Mouse (Mus musculus) stomach, embryonic 14.5 days (tissue): ENCODE measurements around the gene Pkp3. TPM values are rescaled to one million over a fixed set of nuclear protein-coding genes. Genes with fewer than 3 reads are reported as not detected.
A peak's percentile ranks its signal among the peaks of the same experiment; 100 is the strongest.

Experiments used
- ATAC-seq: fragments of 200-750 bp; cut with Nextera tagmentation; 2 replicates; pipeline ENCODE4 v1.8.0; 2017; ENCODE audit warnings: low read depth, moderate TSS enrichment; ENCODE audit not compliant: insufficient number of reproducible peaks, insufficient read depth, low FRiP score
- H3K27ac ChIP-seq: fragments of 300-500 bp; sonication (generic); 2 replicates; pipeline ENCODE4 v1.5.1; 2014; ENCODE audit warnings: mild to moderate bottlenecking, low read length, moderate library complexity, mixed read lengths
- H3K27me3 ChIP-seq: fragments of 300-500 bp; sonication (generic); 2 replicates; pipeline ENCODE4 v1.6.1; 2014; ENCODE audit warnings: low read length, control low read depth, mixed read lengths; ENCODE audit not compliant: control insufficient read depth, insufficient read depth
- H3K36me3 ChIP-seq: fragments of 300-500 bp; sonication (generic); 2 replicates; pipeline ENCODE4 v1.6.1; 2014; ENCODE audit warnings: mild to moderate bottlenecking, control low read depth, low read length, moderate library complexity, mixed read lengths; ENCODE audit not compliant: control insufficient read depth, insufficient read depth
- H3K4me1 ChIP-seq: fragments of 300-500 bp; sonication (generic); 2 replicates; pipeline ENCODE4 v1.6.1; 2014; ENCODE audit warnings: low read length, control low read depth, mixed read lengths; ENCODE audit not compliant: control insufficient read depth, insufficient read depth
- H3K4me2 ChIP-seq: fragments of 300-500 bp; sonication (generic); replicated peaks from 2 replicates; pipeline ENCODE4 v1.6.1; 2014; ENCODE audit warnings: low read depth, low read length, control low read depth
- H3K4me3 ChIP-seq: fragments of 300-500 bp; sonication (generic); 2 replicates; pipeline ENCODE4 v1.5.1; 2014; ENCODE audit warnings: low read depth, low read length, control low read depth
- H3K9ac ChIP-seq: fragments of 300-500 bp; sonication (generic); replicated peaks from 2 replicates; pipeline ENCODE4 v1.6.1; 2014; ENCODE audit warnings: low read depth, mild to moderate bottlenecking, control low read depth, low read length, moderate library complexity, mixed read lengths
- H3K9me3 ChIP-seq: fragments of 300-500 bp; sonication (generic); 2 replicates; pipeline ENCODE4 v1.6.1; 2016; ENCODE audit warnings: low read depth, low read length, control low read depth; ENCODE audit not compliant: control insufficient read depth
- WGBS: fragments of 180-500 bp; shearing (Covaris S2); extraction: QIAGEN DNeasy Blood & Tissue Kit; methylation state at CpG from one replicate; pipeline ENCODE4 v1.1.7; 2014; 5-methylcytosine and 5-hydroxymethylcytosine counted together
- polyA plus RNA-seq: library from polyadenylated mRNA; unstranded; fragments of >200 nt; fragmentation: Nextera tagmentation; extraction: Ambion mirVana; gene quantifications from 2 replicates; pipeline ENCODE4 v1.2.1, GENCODE M21; 2014

Gene Pkp3
- polyA plus RNA-seq, 1 experiment from 2014 or later = 20.2 TPM

DNA sequence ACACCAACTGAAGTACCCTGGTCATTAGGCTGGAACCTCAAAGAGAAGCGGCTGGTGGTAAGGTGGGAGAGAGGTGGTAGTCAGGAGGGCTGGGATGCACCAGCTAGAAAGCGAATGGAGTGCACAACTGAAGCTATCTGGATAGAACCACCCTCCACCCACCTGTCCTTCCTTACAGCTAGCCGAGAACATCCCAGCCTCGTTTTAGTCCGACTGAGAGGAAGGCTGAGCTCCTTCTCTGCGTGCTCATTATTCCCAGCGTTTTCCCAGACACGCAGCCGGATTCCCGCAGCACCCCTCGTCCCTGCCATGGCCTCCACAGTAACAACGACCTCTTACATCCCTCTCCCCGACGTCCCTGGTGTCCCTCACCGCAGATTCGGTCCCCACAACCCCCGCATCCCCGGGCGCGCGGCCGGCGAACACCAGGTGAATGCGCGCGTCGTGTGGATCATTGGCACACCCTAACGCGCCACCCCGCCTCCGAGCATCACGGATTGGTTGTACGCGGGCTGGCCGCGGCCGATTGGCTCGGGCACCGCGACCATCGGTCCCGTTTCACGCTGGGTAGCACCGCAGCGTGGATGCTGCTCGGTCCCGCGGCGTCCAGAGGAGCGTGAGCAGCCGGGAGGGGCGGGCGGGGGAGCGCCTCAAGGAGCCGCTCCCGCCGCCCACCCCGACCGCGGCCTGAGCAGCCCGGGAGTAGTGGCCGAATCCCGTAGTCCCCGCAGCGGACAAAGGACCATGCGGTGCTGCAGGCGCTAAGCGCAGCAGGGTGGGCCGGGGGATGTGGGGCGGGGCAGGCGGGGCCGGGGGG is 17.4 kb upstream of the Pkp3 start, which contains the start of gene B4galnt4:
Gene B4galnt4, plus strand, starts transcription at position 679 of the 817 bp plus-strand sequence.
- WGBS = 1% methylated on average over 68 of the region's 72 CpGs

DNA sequence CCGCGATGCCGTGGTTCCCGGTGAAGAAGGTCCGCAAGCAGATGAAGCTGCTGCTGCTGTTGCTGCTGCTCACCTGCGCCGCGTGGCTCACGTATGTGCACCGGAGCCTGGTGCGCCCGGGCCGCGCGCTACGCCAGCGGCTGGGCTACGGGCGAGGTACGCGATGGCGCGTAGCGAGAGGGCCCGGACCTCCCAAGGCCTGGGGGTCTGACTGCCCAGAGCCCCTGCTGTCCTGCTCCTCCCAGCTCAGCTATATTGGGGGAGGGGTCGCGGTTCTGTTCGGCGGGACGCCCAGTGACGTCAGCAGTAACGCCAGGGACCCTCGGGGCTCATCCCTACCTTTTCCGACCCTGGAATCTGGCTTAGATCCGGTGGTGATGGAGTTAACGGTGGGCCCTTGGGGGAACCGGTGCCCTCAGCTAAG is 16.7 kb upstream of the Pkp3 start:
- Histone ChIP-seq H3K4me3 (peak overlapping the region; percentile 73), H3K27me3 (no peaks in the 10 kb centered on the region), H3K27ac (0 out of 2 replicates have a peak overlapping the region, but pooled peaks have one; percentile 27), H3K9ac (peak overlapping the region; percentile 80), H3K4me1 (peaks cover 10% of the 10 kb centered on the region; the same call in 1 of the 2 replicates), H3K36me3 (peaks cover 15% of the 10 kb centered on the region), H3K4me2 (peak overlapping the region; percentile 98), H3K9me3 (no peaks in the 10 kb centered on the region)
- under 1% methylated on average over 37 of the region's 37 CpGs for WGBS
- ATAC-seq = peak; percentile 39; the same call in 1 of the 2 replicates

More for the DNA sequence above, 17.4 kb upstream of the Pkp3 start, which contains the start of gene B4galnt4:
- H3K9me3 ChIP-seq = no peaks in the 10 kb centered on the region
- 0 out of 2 replicates have a peak within 1 kb of the TSS, but pooled peaks have one; percentile 27 for H3K27ac ChIP-seq
- ATAC-seq = peak; percentile 92
- H3K27me3 ChIP-seq = no peaks in the 10 kb centered on the region
- peaks cover 10% of the 10 kb centered on the region; the same call in 1 of the 2 replicates for H3K4me1 ChIP-seq
- H3K4me2 ChIP-seq = peak within 1 kb of the TSS; percentile 98
- peak within 1 kb of the TSS; percentile 73 for H3K4me3 ChIP-seq
- peaks cover 13% of the 10 kb centered on the region for H3K36me3 ChIP-seq
- peak within 1 kb of the TSS; percentile 80 for H3K9ac ChIP-seq

DNA sequence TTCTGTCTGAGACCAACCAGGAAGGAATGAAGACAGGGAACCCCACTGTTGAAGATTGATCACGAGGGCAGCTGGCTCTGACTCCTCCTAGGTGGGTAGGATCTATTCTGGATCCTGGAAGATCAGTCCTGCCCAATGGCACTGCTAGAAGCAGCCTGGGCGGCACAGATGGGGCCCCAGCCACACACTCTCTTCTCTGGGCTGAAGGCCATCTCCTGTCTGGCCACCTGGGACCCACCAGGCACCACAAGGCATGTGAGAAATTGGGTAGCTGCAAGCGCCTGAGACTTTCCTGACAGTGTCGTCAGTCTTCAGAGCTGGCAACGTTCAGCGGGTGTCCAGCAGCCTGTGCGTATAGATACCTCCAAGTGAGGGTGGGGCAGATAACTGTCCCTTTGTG is 15.5 kb upstream of the Pkp3 start:
- no peak for ATAC-seq
- Histone ChIP-seq H3K36me3 (peaks cover 17% of the 10 kb centered on the region), H3K27me3 (no peaks in the 10 kb centered on the region), H3K9me3 (no peaks in the 10 kb centered on the region), H3K4me3 (no peak overlapping the region), H3K4me2 (no peak overlapping the region), H3K27ac (no peak overlapping the region), H3K9ac (no peak overlapping the region), H3K4me1 (peaks cover 10% of the 10 kb centered on the region; the same call in 1 of the 2 replicates)
- WGBS = 69% methylated on average over 7 of the region's 7 CpGs

DNA sequence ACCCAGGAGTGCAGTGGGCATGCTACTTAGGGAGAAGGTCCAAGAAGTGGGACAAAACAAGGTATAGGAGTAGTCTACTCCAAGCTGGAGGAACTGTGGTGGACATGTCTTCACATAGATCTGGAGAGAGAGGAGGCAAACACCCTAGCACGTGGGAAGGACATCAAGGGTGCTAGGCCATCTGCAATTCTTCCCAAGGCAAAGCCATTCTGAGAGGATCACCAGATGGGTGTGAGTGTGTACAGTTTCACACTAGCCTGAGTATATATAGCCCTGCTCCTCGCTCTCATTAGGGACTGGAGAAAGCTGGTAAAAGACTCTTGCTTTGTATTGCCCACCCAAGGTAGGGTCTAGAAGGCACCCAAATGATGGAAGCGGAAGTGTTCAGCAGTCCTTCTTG is 14.7 kb upstream of the Pkp3 start:
- no peak overlapping the region for H3K9ac ChIP-seq
- no peaks in the 10 kb centered on the region for H3K27me3 ChIP-seq
- no peak overlapping the region for H3K4me2 ChIP-seq
- ATAC-seq = no peak
- no peaks in the 10 kb centered on the region for H3K9me3 ChIP-seq
- no peak overlapping the region for H3K4me3 ChIP-seq
- WGBS = 90% methylated on average over 3 of the region's 3 CpGs
- peaks cover 10% of the 10 kb centered on the region; the same call in 1 of the 2 replicates for H3K4me1 ChIP-seq
- H3K27ac ChIP-seq = no peak overlapping the region
- H3K36me3 ChIP-seq = peaks cover 19% of the 10 kb centered on the region

DNA sequence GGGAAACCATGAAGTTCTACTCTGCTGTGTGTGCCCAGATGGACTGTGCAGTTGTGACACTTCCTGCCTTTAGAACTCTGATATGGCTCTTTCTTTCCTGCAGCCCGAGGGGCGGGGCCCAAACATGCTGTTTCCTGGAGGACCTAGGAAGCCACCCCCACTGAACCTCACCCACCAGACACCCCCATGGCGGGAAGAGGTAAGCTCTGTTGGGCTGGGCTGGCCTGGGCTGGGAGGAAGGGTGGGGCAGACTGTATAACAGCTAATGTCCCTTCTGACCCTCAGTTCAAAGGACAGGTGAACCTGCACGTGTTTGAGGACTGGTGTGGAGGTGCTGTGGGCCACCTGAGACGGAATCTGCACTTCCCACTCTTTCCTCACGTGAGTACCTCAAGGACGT is 13.8 kb upstream of the Pkp3 start:
- Histone ChIP-seq H3K27me3 (no peaks in the 10 kb centered on the region), H3K27ac (no peak overlapping the region), H3K9ac (no peak overlapping the region), H3K4me3 (no peak overlapping the region), H3K4me1 (peaks cover 10% of the 10 kb centered on the region; the same call in 1 of the 2 replicates), H3K9me3 (no peaks in the 10 kb centered on the region), H3K4me2 (no peak overlapping the region), H3K36me3 (peaks cover 19% of the 10 kb centered on the region)
- WGBS = 68% methylated on average over 7 of the region's 7 CpGs
- no peak for ATAC-seq

DNA sequence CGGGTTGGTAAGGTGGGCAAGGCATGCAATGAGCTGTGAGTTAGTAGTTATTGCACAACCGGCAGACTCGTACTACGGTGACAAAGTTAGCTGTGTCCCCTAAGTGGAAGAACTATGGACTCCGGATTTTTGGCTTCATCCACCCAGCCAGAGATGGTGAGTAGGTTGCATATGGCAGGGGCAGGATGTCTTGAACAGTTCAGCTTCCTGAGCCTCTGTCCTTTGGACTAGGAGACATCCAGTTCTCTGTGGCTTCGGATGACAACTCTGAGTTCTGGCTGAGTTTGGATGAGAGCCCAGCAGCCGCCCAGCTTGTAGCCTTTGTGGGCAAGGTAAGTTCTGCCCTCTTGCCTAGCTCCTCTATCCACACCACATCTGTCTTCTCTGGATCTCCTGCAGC is 13.4 kb upstream of the Pkp3 start:
- H3K36me3 ChIP-seq = peaks cover 19% of the 10 kb centered on the region
- no peak overlapping the region for H3K27ac ChIP-seq
- ATAC-seq = no peak
- H3K9me3 ChIP-seq = no peaks in the 10 kb centered on the region
- WGBS = 89% methylated on average over 7 of the region's 7 CpGs
- no peak overlapping the region for H3K9ac ChIP-seq
- H3K4me3 ChIP-seq = no peak overlapping the region
- no peak overlapping the region for H3K4me2 ChIP-seq
- H3K27me3 ChIP-seq = no peaks in the 10 kb centered on the region
- H3K4me1 ChIP-seq = peaks cover 10% of the 10 kb centered on the region; the same call in 1 of the 2 replicates

DNA sequence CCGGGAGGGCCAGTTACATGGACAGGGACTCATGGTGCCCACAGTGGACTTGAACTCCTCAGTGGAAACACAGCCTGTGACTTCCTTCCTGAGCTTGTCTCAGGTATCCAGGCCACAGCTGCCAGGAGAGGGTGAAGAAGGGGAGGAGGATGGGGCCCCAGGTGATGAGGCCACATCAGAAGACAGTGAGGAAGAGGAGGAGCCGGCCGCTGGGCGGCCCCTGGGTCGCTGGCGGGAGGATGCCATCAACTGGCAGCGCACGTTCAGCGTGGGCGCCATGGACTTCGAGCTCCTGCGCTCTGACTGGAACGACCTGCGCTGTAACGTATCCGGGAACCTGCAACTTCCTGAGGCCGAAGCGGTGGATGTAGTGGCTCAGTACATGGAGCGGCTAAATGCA is 9.7 kb upstream of the Pkp3 start:
- H3K27ac ChIP-seq = no peak overlapping the region
- no peak overlapping the region for H3K9ac ChIP-seq
- no peaks in the 10 kb centered on the region for H3K4me1 ChIP-seq
- H3K9me3 ChIP-seq = no peaks in the 10 kb centered on the region
- WGBS = 70% methylated on average over 19 of the region's 19 CpGs
- H3K4me3 ChIP-seq = no peak overlapping the region
- no peak overlapping the region for H3K4me2 ChIP-seq
- H3K27me3 ChIP-seq = peaks cover 6% of the 10 kb centered on the region; the same call in 1 of the 2 replicates
- ATAC-seq = no peak
- H3K36me3 ChIP-seq = peaks cover 19% of the 10 kb centered on the region

DNA sequence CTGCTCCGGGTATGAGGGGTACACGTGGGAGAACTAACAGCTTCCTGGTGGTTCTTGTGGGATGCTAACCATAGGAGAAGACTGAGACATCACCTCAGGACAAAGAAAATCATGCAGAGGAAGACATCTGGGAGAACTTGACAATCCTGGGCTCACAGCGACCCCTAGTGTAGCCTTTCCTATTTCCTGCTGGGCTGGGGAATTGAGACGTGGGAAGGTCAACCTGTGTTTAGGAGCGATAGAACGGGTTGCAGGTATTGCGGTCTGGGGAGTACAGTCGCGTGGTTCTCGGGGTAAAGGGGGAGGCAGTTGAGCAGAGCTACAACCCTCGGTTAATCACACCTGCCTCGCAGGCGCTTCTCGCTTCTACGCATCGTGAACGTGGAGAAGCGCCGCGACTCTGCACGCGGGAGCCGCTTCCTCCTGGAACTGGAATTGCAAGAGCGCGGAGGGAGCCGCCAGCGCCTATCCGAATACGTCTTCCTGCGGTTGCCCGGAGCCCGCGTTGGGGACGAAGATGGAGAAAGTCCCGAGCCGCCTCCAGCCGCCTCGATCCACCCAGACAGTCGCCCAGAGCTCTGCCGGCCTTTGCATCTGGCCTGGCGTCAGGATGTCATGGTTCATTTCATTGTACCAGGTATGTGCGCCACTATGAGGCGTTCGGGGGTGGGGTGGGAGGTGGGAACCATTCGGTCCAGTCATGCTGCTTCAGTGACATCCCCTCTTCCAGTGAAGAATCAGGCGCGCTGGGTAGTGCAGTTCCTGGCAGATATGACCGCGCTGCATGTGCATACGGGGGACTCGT is 7.8 kb upstream of the Pkp3 start:
- H3K9me3 ChIP-seq = no peaks in the 10 kb centered on the region
- H3K36me3 ChIP-seq = peaks cover 8% of the 10 kb centered on the region; the same call in 1 of the 2 replicates
- peak; percentile 40; the same call in 1 of the 2 replicates for ATAC-seq
- no peaks in the 10 kb centered on the region for H3K4me1 ChIP-seq
- H3K27ac ChIP-seq = no peak overlapping the region
- H3K9ac ChIP-seq = peak overlapping the region; percentile 15; the same call in 1 of the 2 replicates
- 2% methylated on average over 51 of the region's 51 CpGs for WGBS
- H3K4me2 ChIP-seq = peak overlapping the region; percentile 68
- H3K27me3 ChIP-seq = peaks cover 6% of the 10 kb centered on the region; the same call in 1 of the 2 replicates
- H3K4me3 ChIP-seq = peak overlapping the region; percentile 29
